21 mouse cellular contexts compared by ENCODE assay signal in the genomic region with DNA sequence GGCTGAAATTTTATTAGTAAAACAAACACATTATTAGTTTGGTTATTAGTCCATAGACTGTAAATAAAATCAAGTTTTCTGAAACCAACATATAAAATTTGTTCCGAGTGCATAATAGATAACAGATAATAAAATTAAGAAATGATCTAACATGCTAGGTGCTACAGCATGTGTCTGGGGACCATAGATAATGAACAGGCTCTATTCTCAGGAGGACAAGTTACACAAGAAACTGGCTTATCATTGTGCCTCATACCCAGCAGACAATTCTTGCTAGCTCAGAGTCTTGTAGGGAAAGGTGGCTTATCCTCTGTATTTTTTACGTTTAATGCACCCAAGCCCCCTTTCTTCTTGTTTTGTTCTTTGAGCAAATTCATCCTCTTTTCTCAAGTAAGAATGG.
DNase-seq lines count a peak whose midpoint lies in the region; ATAC-seq and TF ChIP-seq lines count a peak whose summit lies in the region.
"Had no signal": no experiment of that assay in that cellular context is flagged by ENCODE, and none has a peak within 500 bp of the region (broad histone marks: within the 10 kb centered on the region; RNA-seq: fewer than 3 reads in every experiment).

No protein-coding gene starts in this region.

- no peak for DNase-seq in liver, embryonic 11.5 days (ENCODE audit: low spot score)
- no peak for DNase-seq in liver
- DNase-seq in liver, embryonic 13.5 days, result peak; percentile 12
- no peak for DNase-seq in liver, postnatal 0 days
- no peak for DNase-seq in urinary bladder, postnatal 10 days (ENCODE audit: low spot score)
- no peak for DNase-seq in heart, adult 9 months (ENCODE audit: low spot score in 2 of 2)
- DNase-seq in natural killer cell, adult 2 months (ENCODE audit: low spot score in 2 of 2), result no peak
- DNase-seq: adrenal gland, adult 8-10 months; cerebellum, adult 18-20 months; cerebellum, adult 9-11 months; cerebellum, postnatal 36 days; forebrain, postnatal 0 days; gastrocnemius, postnatal 14 days; heart, adult 11 months; heart, postnatal 10 days; heart, postnatal 4 days had no signal

- H3K4me1 ChIP-seq in liver, embryonic 11.5 days (replicated peaks; ENCODE audit: control insufficient read depth, insufficient read depth, low read length), result peaks cover 4% of the 10 kb centered on the region; the same call in 1 of the 2 replicates
- peaks cover 21% of the 10 kb centered on the region for H3K4me1 ChIP-seq in liver, embryonic 13.5 days (replicated peaks)
- no peaks in the 10 kb centered on the region for H3K4me1 ChIP-seq in liver, postnatal 0 days (ENCODE audit: insufficient read depth)
- H3K4me1 ChIP-seq: embryonic facial prominence, embryonic 10.5 days; forebrain, embryonic 13.5 days; hindbrain, embryonic 12.5 days had no signal

- no peaks in the 10 kb centered on the region for H3K9me3 ChIP-seq in liver, embryonic 11.5 days (ENCODE audit: control insufficient read depth, low read length)
- H3K9me3 ChIP-seq in liver, embryonic 13.5 days (replicated peaks), result peaks cover 3% of the 10 kb centered on the region; the same call in 1 of the 2 replicates
- peaks cover 5% of the 10 kb centered on the region for H3K9me3 ChIP-seq in liver, postnatal 0 days (ENCODE audit: low read length)
- H3K9me3 ChIP-seq: embryonic facial prominence, embryonic 10.5 days; hindbrain, embryonic 12.5 days had no signal

- H3K4me2 ChIP-seq in liver, embryonic 11.5 days, result peak overlapping the region; percentile 9; the same call in 1 of the 2 replicates
- peak overlapping the region; percentile 1; the same call in 1 of the 2 replicates for H3K4me2 ChIP-seq in liver, embryonic 13.5 days
- H3K4me2 ChIP-seq in liver, postnatal 0 days (ENCODE audit: low read depth, low read length), result no peak overlapping the region
- H3K4me2 ChIP-seq: forebrain, embryonic 13.5 days; hindbrain, embryonic 12.5 days had no signal

- WGBS in liver, embryonic 11.5 days, result 66% methylated on average over 2 of the region's 2 CpGs
- 19% methylated on average over 2 of the region's 2 CpGs for WGBS in liver, embryonic 13.5 days (ENCODE audit: insufficient replicate concordance)
- WGBS in liver, postnatal 0 days (ENCODE audit: insufficient replicate concordance), result 51% methylated on average over 2 of the region's 2 CpGs

- H3K9ac ChIP-seq in liver, embryonic 11.5 days (ENCODE audit: low read depth, low read length), result no peak overlapping the region
- H3K9ac ChIP-seq in liver, embryonic 13.5 days, result no peak overlapping the region
- H3K9ac ChIP-seq in liver, postnatal 0 days (replicated peaks), result no peak overlapping the region
- H3K9ac ChIP-seq: forebrain, embryonic 13.5 days; forebrain, postnatal 0 days; hindbrain, embryonic 12.5 days had no signal

- no peak overlapping the region for H3K27ac ChIP-seq in liver, embryonic 11.5 days (ENCODE audit: low read depth, low read length)
- no peak overlapping the region; the same call in 1 of the 2 replicates for H3K27ac ChIP-seq in liver, embryonic 13.5 days
- no peak overlapping the region for H3K27ac ChIP-seq in liver, postnatal 0 days (ENCODE audit: low read depth)
- H3K27ac ChIP-seq: embryonic facial prominence, embryonic 10.5 days; forebrain, embryonic 13.5 days; heart, embryonic 10.5 days; hindbrain, embryonic 12.5 days; hindbrain, postnatal 0 days had no signal

- no peak overlapping the region for H3K4me3 ChIP-seq in liver, embryonic 11.5 days (ENCODE audit: low read depth, low read length)
- H3K4me3 ChIP-seq in liver, embryonic 13.5 days (replicated peaks), result no peak overlapping the region
- H3K4me3 ChIP-seq in liver, postnatal 0 days (ENCODE audit: low read depth, low read length), result no peak overlapping the region
- H3K4me3 ChIP-seq: embryonic facial prominence, embryonic 10.5 days; forebrain, embryonic 13.5 days; heart, embryonic 10.5 days; hindbrain, embryonic 12.5 days had no signal

- ATAC-seq in liver, embryonic 11.5 days (replicated peaks; ENCODE audit: low FRiP score), result peak; percentile 97
- ATAC-seq in liver, embryonic 13.5 days (ENCODE audit: low read depth), result peak; percentile 93
- ATAC-seq in liver, postnatal 0 days, result peak; percentile 53
- ATAC-seq: forebrain, embryonic 13.5 days; forebrain, postnatal 0 days; hindbrain, postnatal 0 days had no signal

- no peak for TF ChIP-seq CTCF in liver, postnatal 0 days (IDR thresholded peaks at IDR 0.05; ENCODE audit: low read depth)

- H3K27me3 ChIP-seq in liver, embryonic 11.5 days (replicated peaks; ENCODE audit: control insufficient read depth, insufficient read depth, low read length), result no peaks in the 10 kb centered on the region
- no peaks in the 10 kb centered on the region for H3K27me3 ChIP-seq in liver, embryonic 13.5 days
- H3K27me3 ChIP-seq in liver, postnatal 0 days (ENCODE audit: insufficient read depth, low read length), result no peaks in the 10 kb centered on the region
- H3K27me3 ChIP-seq: forebrain, embryonic 13.5 days; hindbrain, embryonic 12.5 days had no signal

- H3K36me3 ChIP-seq in liver, embryonic 11.5 days (ENCODE audit: control insufficient read depth, insufficient read depth, low read length), result no peaks in the 10 kb centered on the region
- no peaks in the 10 kb centered on the region for H3K36me3 ChIP-seq in liver, embryonic 13.5 days
- H3K36me3 ChIP-seq in liver, postnatal 0 days (replicated peaks; ENCODE audit: insufficient read depth, low read length), result no peaks in the 10 kb centered on the region
- H3K36me3 ChIP-seq: embryonic facial prominence, embryonic 10.5 days; heart, embryonic 10.5 days; hindbrain, embryonic 12.5 days had no signal

- peak; percentile 65 for TF ChIP-seq EP300 in liver, postnatal 0 days (IDR thresholded peaks at IDR 0.05; ENCODE audit: low read depth)
